Mouse (Mus musculus) liver, adult 2 months (tissue): ENCODE measurements around the gene Arhgef33.
"Not testable (repeated sequence)": the region's sequence is repeated elsewhere in the genome, so short reads cannot be mapped to it uniquely, and the experiment has no call there.

Experiments used
- CTCF ChIP-seq: fragments of 200-500 bp; IDR thresholded peaks from 2 replicates; pipeline ENCODE4 v1.5.1; 2011; ENCODE audit warnings: low read depth, low read length, control low read depth
- POLR2A ChIP-seq: fragments of 200-500 bp; IDR thresholded peaks from 2 replicates; pipeline ENCODE4 v1.6.1; 2011; ENCODE audit warnings: low read length, control low read depth; ENCODE audit not compliant: insufficient read depth; ENCODE audit errors: extremely low read depth

DNA sequence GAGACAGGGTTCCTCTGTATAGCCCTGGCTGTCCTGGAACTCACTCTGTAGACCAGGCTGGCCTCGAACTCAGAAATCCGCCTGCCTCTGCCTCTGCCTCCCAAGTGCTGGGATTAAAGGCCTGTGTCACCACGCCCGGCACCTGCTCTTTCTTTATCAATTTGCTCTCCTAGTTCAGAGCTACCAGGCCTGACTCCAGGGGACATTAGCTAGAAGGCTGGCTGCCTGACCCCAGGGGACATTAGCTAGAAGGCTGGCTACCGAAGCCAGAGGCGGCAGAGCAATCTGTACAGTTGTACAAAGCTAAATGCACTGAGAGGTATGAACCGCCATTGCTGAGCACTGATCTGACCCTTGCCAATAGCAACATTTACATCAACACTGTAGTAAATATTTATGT is 36.6 kb upstream of the Arhgef33 start:
- TF ChIP-seq CTCF, POLR2A: not testable (repeated sequence)
